Mouse (Mus musculus): ENCODE measurements at regions not wholly inside any gene's neighbourhood (a gene's known extent, or its start where the extent isn't known, plus 50 kb on each side); places are given as distances from the start of the nearest gene placed in this dataset.

DNA sequence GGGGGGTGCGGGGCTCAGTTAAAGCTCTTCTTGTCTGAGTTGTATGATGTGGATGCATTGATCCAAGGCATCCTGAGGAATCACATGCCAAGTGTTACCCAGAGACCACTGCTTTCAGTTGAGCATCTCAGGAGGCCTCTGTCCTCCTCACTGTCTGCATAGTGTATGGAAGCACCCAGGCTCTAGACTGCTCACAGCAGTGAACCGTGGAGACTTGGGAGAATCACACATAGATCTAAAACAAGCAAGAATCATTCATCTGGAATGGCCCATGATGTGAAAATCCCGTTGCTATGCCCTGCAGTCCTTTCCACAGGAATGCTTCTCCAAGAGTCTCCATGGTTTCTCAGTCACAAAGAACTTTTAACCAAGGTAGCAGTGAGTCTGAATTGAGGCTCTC lies 170.0 kb upstream of the Nr5a2 start:
- Histone ChIP-seq H3K27me3 (replicated peaks; ENCODE audit: control insufficient read depth, insufficient read depth, low read length) (no peaks in the 10 kb centered on the region), H3K4me2 (ENCODE audit: low read depth, low read length) (no peak overlapping the region), H3K9ac (ENCODE audit: low read depth, low read length) (no peak overlapping the region), H3K36me3 (ENCODE audit: control insufficient read depth, insufficient read depth, low read length) (no peaks in the 10 kb centered on the region), H3K27ac (replicated peaks; ENCODE audit: low read depth, low read length) (no peak overlapping the region), H3K4me3 (ENCODE audit: low read depth, low read length) (no peak overlapping the region), H3K4me1 (ENCODE audit: control insufficient read depth, insufficient read depth, low read length) (no peaks in the 10 kb centered on the region), H3K9me3 (ENCODE audit: control insufficient read depth, low read length) (no peaks in the 10 kb centered on the region)
- ATAC-seq (ENCODE audit: low read depth) (no peak), DNase-seq (ENCODE audit: low spot score) (no peak)
- 74% methylated on average over 3 of the region's 3 CpGs for WGBS

DNA sequence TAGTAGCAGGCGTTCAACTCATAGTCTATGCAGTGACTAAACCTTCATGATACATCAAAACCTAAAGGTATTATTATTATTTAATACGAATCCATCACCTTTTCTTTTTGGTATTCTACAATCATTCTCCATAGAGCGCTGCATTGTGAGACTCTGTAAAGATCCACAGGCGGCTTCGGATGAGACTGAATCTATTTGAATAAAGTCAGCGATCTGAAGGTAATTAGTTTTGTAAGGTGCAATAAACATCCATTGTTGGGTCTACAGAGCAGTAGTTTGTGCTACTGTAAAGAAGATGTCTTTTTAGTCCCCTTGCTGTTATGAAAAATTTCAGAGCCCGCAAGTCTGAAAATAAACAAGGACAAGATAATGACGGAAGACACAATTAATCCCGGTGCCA lies 168.9 kb upstream of the Nr5a2 start:
- Histone ChIP-seq H3K9ac (ENCODE audit: low read depth, low read length) (no peak overlapping the region), H3K27ac (replicated peaks; ENCODE audit: low read depth, low read length) (no peak overlapping the region), H3K36me3 (ENCODE audit: control insufficient read depth, insufficient read depth, low read length) (no peaks in the 10 kb centered on the region), H3K9me3 (ENCODE audit: control insufficient read depth, low read length) (no peaks in the 10 kb centered on the region), H3K4me3 (ENCODE audit: low read depth, low read length) (no peak overlapping the region), H3K4me1 (ENCODE audit: control insufficient read depth, insufficient read depth, low read length) (no peaks in the 10 kb centered on the region), H3K4me2 (ENCODE audit: low read depth, low read length) (no peak overlapping the region), H3K27me3 (replicated peaks; ENCODE audit: control insufficient read depth, insufficient read depth, low read length) (no peaks in the 10 kb centered on the region)
- 86% methylated on average over 9 of the region's 9 CpGs for WGBS
- ATAC-seq (ENCODE audit: low read depth) (no peak), DNase-seq (ENCODE audit: low spot score) (no peak)

- 75% methylated on average over 3 of the region's 3 CpGs for WGBS
- no peaks in the 10 kb centered on the region for H3K4me1 ChIP-seq (ENCODE audit: control insufficient read depth, insufficient read depth, low read length)
- ATAC-seq (ENCODE audit: low read depth) (no peak), DNase-seq (ENCODE audit: low spot score) (no peak)
- no peak overlapping the region for H3K27ac ChIP-seq (replicated peaks; ENCODE audit: low read depth, low read length)
- no peaks in the 10 kb centered on the region for H3K36me3 ChIP-seq (ENCODE audit: control insufficient read depth, insufficient read depth, low read length)
- no peak overlapping the region for H3K9ac ChIP-seq (ENCODE audit: low read depth, low read length)
- H3K9me3 ChIP-seq (ENCODE audit: control insufficient read depth, low read length), result no peaks in the 10 kb centered on the region
- H3K4me2 ChIP-seq (ENCODE audit: low read depth, low read length), result no peak overlapping the region
- no peak overlapping the region for H3K4me3 ChIP-seq (ENCODE audit: low read depth, low read length)
- no peaks in the 10 kb centered on the region for H3K27me3 ChIP-seq (replicated peaks; ENCODE audit: control insufficient read depth, insufficient read depth, low read length)
Observed at GRCm38 (mm10) chr1:137117866-137118265, 157.6 kb upstream of the Nr5a2 start.

DNA sequence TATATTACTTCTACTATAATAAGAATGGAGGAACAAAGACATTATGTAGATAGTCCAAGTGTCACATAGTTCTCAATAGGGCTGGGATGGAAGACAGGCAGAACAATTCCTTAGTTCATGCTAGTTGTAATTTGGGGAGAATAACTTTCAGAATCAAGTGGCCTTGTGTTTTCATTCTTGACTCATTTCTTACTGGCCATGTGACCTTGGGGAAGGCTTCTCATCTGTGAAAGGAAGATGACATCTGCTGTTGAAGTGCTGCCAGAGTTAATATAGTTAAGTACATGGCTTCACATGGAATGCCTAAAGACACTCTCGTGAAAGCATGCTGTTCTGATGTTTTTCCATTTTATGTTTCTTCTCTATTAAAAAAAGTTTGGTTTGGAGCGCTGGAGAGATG lies 146.2 kb upstream of the Nr5a2 start:
- no peaks in the 10 kb centered on the region for H3K27me3 ChIP-seq (replicated peaks; ENCODE audit: control insufficient read depth, insufficient read depth, low read length)
- no peak overlapping the region for H3K4me3 ChIP-seq (ENCODE audit: low read depth, low read length)
- ATAC-seq (ENCODE audit: low read depth) (no peak), DNase-seq (ENCODE audit: low spot score) (no peak)
- H3K27ac ChIP-seq (replicated peaks; ENCODE audit: low read depth, low read length), result no peak overlapping the region
- H3K4me2 ChIP-seq (ENCODE audit: low read depth, low read length), result no peak overlapping the region
- H3K9ac ChIP-seq (ENCODE audit: low read depth, low read length), result no peak overlapping the region
- H3K9me3 ChIP-seq (ENCODE audit: control insufficient read depth, low read length), result no peaks in the 10 kb centered on the region
- no peaks in the 10 kb centered on the region for H3K36me3 ChIP-seq (ENCODE audit: control insufficient read depth, insufficient read depth, low read length)
- 80% methylated on average over 2 of the region's 2 CpGs for WGBS
- no peaks in the 10 kb centered on the region for H3K4me1 ChIP-seq (ENCODE audit: control insufficient read depth, insufficient read depth, low read length)

- Histone ChIP-seq H3K27ac (replicated peaks; ENCODE audit: low read depth, low read length) (no peak overlapping the region), H3K27me3 (replicated peaks; ENCODE audit: control insufficient read depth, insufficient read depth, low read length) (no peaks in the 10 kb centered on the region), H3K4me2 (ENCODE audit: low read depth, low read length) (no peak overlapping the region), H3K9me3 (ENCODE audit: control insufficient read depth, low read length) (no peaks in the 10 kb centered on the region), H3K4me3 (ENCODE audit: low read depth, low read length) (no peak overlapping the region), H3K9ac (ENCODE audit: low read depth, low read length) (no peak overlapping the region), H3K36me3 (ENCODE audit: control insufficient read depth, insufficient read depth, low read length) (no peaks in the 10 kb centered on the region), H3K4me1 (ENCODE audit: control insufficient read depth, insufficient read depth, low read length) (no peaks in the 10 kb centered on the region)
- DNase-seq (ENCODE audit: low spot score), result no peak
- no peak for ATAC-seq (ENCODE audit: low read depth)
- 36% methylated on average over 9 of the region's 9 CpGs for WGBS
Observed at GRCm38 (mm10) chr1:137091762-137092161, 131.5 kb upstream of the Nr5a2 start.

- H3K4me1 ChIP-seq (ENCODE audit: control insufficient read depth, insufficient read depth, low read length), result no peaks in the 10 kb centered on the region
- no peak overlapping the region for H3K27ac ChIP-seq (replicated peaks; ENCODE audit: low read depth, low read length)
- ATAC-seq (ENCODE audit: low read depth) (no peak), DNase-seq (ENCODE audit: low spot score) (no peak)
- H3K4me3 ChIP-seq (ENCODE audit: low read depth, low read length), result no peak overlapping the region
- H3K27me3 ChIP-seq (replicated peaks; ENCODE audit: control insufficient read depth, insufficient read depth, low read length), result no peaks in the 10 kb centered on the region
- no peaks in the 10 kb centered on the region for H3K36me3 ChIP-seq (ENCODE audit: control insufficient read depth, insufficient read depth, low read length)
- H3K9me3 ChIP-seq (ENCODE audit: control insufficient read depth, low read length), result no peaks in the 10 kb centered on the region
- no peak overlapping the region for H3K4me2 ChIP-seq (ENCODE audit: low read depth, low read length)
- H3K9ac ChIP-seq (ENCODE audit: low read depth, low read length), result no peak overlapping the region
- 81% methylated on average over 10 of the region's 10 CpGs for WGBS
Observed at GRCm38 (mm10) chr1:137088148-137088547, 127.9 kb upstream of the Nr5a2 start.

DNA sequence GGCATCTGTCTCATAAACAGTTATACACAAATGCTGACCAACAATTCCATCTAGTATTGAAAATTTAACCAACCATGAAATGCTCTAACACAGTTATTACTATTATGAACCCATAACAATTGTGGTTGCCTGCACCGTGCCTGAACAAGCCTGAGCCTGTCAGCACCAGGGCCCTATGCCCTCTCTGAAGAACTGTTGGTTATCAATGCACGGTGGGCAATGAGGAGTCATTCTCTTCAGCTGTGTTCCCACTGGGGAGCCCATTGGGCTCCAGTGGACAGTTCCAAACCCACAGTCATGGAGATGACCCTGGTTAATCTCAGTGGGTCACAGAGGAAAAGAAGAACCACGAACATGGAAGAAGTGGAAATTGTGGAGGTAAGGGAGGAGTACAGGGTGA lies 126.5 kb upstream of the Nr5a2 start:
- Histone ChIP-seq H3K9ac (ENCODE audit: low read depth, low read length) (no peak overlapping the region), H3K27ac (replicated peaks; ENCODE audit: low read depth, low read length) (no peak overlapping the region), H3K27me3 (replicated peaks; ENCODE audit: control insufficient read depth, insufficient read depth, low read length) (no peaks in the 10 kb centered on the region), H3K4me2 (ENCODE audit: low read depth, low read length) (no peak overlapping the region), H3K36me3 (ENCODE audit: control insufficient read depth, insufficient read depth, low read length) (no peaks in the 10 kb centered on the region), H3K4me1 (ENCODE audit: control insufficient read depth, insufficient read depth, low read length) (no peaks in the 10 kb centered on the region), H3K4me3 (ENCODE audit: low read depth, low read length) (no peak overlapping the region), H3K9me3 (ENCODE audit: control insufficient read depth, low read length) (no peaks in the 10 kb centered on the region)
- WGBS, result 87% methylated on average over 3 of the region's 3 CpGs
- ATAC-seq (ENCODE audit: low read depth) (no peak), DNase-seq (ENCODE audit: low spot score) (no peak)

DNA sequence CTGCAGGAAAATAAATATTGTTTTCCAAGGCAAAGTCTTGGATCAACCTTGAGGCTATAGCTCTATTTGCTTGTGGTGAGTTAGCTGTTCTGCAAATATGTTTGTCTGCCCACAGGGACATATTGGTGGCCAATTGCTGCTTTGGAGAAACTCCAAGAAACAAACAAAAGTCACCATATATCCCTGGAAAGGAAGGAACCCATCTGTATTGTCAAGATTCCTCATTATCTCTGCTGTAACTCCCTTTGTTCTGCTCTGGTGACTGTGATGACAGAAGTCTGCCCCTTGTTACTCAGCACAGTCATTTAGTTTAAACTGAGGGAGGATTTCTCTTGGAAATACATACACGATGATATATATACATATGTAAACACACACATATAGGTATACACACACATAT lies 123.3 kb upstream of the Nr5a2 start:
- Histone ChIP-seq H3K36me3 (ENCODE audit: control insufficient read depth, insufficient read depth, low read length) (no peaks in the 10 kb centered on the region), H3K27ac (replicated peaks; ENCODE audit: low read depth, low read length) (no peak overlapping the region), H3K9me3 (ENCODE audit: control insufficient read depth, low read length) (no peaks in the 10 kb centered on the region), H3K27me3 (replicated peaks; ENCODE audit: control insufficient read depth, insufficient read depth, low read length) (no peaks in the 10 kb centered on the region), H3K9ac (ENCODE audit: low read depth, low read length) (no peak overlapping the region), H3K4me3 (ENCODE audit: low read depth, low read length) (no peak overlapping the region), H3K4me1 (ENCODE audit: control insufficient read depth, insufficient read depth, low read length) (no peaks in the 10 kb centered on the region), H3K4me2 (ENCODE audit: low read depth, low read length) (no peak overlapping the region)
- DNase-seq (ENCODE audit: low spot score) (no peak), ATAC-seq (ENCODE audit: low read depth) (no peak)
- 48% methylated on average over 1 of the region's 1 CpGs for WGBS

DNA sequence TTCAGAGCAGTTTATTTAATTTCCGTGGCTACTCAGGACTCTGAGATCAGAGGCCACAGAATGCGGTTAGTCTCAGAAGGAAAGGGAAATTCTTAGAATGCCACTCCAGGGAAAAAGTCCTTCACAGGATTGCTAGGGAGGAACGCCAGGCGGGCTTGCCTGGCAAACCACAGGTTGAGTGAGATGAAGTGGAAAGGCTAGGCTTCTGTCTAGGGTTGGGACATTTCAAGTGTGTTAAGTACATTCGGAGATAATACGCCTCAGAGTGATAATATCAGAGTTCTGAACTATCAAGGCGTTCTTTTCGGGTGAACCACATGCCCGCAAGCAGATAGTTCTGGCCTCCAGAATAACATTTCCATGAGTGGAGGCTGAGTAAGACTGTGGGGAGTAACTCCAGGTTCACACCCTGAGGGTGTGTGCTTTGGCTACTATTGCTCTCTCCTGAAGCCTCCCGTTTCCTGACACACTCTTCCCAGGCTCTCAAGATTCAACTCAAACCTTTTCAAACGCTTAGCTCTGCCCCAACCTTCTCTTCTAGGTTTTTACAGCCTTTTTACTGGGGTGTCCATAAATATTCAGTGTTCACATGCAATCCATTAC lies 119.3 kb upstream of the Nr5a2 start:
- Histone ChIP-seq H3K27ac (replicated peaks; ENCODE audit: low read depth, low read length) (no peak overlapping the region), H3K9me3 (ENCODE audit: control insufficient read depth, low read length) (no peaks in the 10 kb centered on the region), H3K27me3 (replicated peaks; ENCODE audit: control insufficient read depth, insufficient read depth, low read length) (no peaks in the 10 kb centered on the region), H3K4me2 (ENCODE audit: low read depth, low read length) (no peak overlapping the region), H3K4me1 (ENCODE audit: control insufficient read depth, insufficient read depth, low read length) (no peaks in the 10 kb centered on the region), H3K9ac (ENCODE audit: low read depth, low read length) (no peak overlapping the region), H3K4me3 (ENCODE audit: low read depth, low read length) (no peak overlapping the region), H3K36me3 (ENCODE audit: control insufficient read depth, insufficient read depth, low read length) (no peaks in the 10 kb centered on the region)
- 53% methylated on average over 11 of the region's 11 CpGs for WGBS
- peak; percentile 54 for DNase-seq (ENCODE audit: low spot score)
- peak; percentile 15; the same call in 1 of the 2 replicates for ATAC-seq (ENCODE audit: low read depth)
